Mouse (Mus musculus) spleen, adult 2 months (tissue): ENCODE measurements around the gene Rbpj. TPM values are rescaled to one million over a fixed set of nuclear protein-coding genes. Genes with fewer than 3 reads are reported as not detected.

Experiments
- DNase-seq, 2 experiments: peaks; one replicate each; pipeline versions ENCODE4 v3.0.0 to v3.0.0-alpha.2; 2012 to 2021; ENCODE audit warnings: low spot score in 2 of 2, low read depth in 1 of 2
- H3K27ac ChIP-seq: fragments of 200-500 bp; 2 replicates; pipeline ENCODE4 v1.5.1; 2012; ENCODE audit warnings: low read length, inconsistent platforms; ENCODE audit not compliant: insufficient read depth
- H3K27me3 ChIP-seq: fragments of 200-500 bp; 2 replicates; pipeline ENCODE4 v1.6.1; 2012; ENCODE audit warnings: mild to moderate bottlenecking, moderate library complexity, low read length, inconsistent platforms; ENCODE audit not compliant: control insufficient read depth, insufficient read depth
- H3K36me3 ChIP-seq: fragments of 200-500 bp; 2 replicates; pipeline ENCODE4 v1.6.1; 2012; ENCODE audit warnings: mild to moderate bottlenecking, low read length, inconsistent platforms; ENCODE audit not compliant: control insufficient read depth, insufficient read depth
- H3K4me1 ChIP-seq: fragments of 200-500 bp; 2 replicates; pipeline ENCODE4 v1.6.1; 2011; ENCODE audit warnings: inconsistent platforms; ENCODE audit not compliant: control insufficient read depth, insufficient read depth, insufficient read length
- H3K4me3 ChIP-seq: fragments of 200-500 bp; 2 replicates; pipeline ENCODE4 v1.5.1; 2011; ENCODE audit warnings: mild to moderate bottlenecking, inconsistent platforms; ENCODE audit not compliant: insufficient read depth, insufficient read length; ENCODE audit errors: extremely low read depth
- CTCF ChIP-seq: fragments of 200-500 bp; IDR thresholded peaks from 2 replicates; pipeline ENCODE4 v1.5.1; 2011; ENCODE audit warnings: mild to moderate bottlenecking, inconsistent platforms; ENCODE audit not compliant: insufficient read depth, insufficient read length, insufficient replicate concordance; ENCODE audit errors: extremely low read depth
- POLR2A ChIP-seq: fragments of 200-500 bp; IDR thresholded peaks from 2 replicates; pipeline ENCODE4 v1.6.1; 2011; ENCODE audit warnings: low read depth, low read length, inconsistent platforms
- WGBS: fragments of 180-500 bp; shearing (Covaris S2); methylation state at CpG from one replicate; pipeline ENCODE4 v1.1.7; 2018; 5-methylcytosine and 5-hydroxymethylcytosine counted together
- polyA plus RNA-seq: library from polyadenylated mRNA; depleted of rRNA; stranded (reverse); fragments of >200 nt; gene quantifications from 2 replicates; pipeline ENCODE4 v1.2.3, GENCODE M21; 2012

Gene Rbpj
- polyA plus RNA-seq, 1 experiment: 8.2 TPM

DNA sequence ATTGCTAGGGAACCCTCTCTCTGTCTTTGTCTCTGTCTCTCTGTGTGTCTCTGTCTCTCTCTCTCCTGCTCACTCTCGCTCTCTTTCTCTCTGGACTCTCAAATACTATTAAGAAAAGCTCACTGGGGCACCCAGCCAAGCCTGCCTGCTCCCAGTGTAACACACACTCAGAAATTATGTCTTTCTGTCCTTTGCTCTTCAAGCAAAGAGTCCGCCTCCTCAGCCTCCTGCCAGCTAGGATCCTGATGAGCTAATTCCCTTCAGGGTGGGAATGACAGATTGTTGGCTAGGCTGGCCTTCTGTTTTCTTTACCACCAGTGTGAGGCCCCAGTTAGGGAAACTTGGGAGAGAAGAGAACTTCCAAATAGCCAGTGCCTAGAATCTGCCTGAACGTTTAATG is 57.1 kb downstream of the Rbpj start:
- WGBS: 78% methylated on average over 3 of the region's 3 CpGs
- no peaks in the 10 kb centered on the region for H3K36me3 ChIP-seq
- no peaks in the 10 kb centered on the region for H3K27me3 ChIP-seq
- H3K4me3 ChIP-seq: no peak overlapping the region
- no peak overlapping the region for H3K27ac ChIP-seq
- no peak for TF ChIP-seq CTCF
- TF ChIP-seq POLR2A: no peak
- H3K4me1 ChIP-seq: no peaks in the 10 kb centered on the region
- DNase-seq: no peak

DNA sequence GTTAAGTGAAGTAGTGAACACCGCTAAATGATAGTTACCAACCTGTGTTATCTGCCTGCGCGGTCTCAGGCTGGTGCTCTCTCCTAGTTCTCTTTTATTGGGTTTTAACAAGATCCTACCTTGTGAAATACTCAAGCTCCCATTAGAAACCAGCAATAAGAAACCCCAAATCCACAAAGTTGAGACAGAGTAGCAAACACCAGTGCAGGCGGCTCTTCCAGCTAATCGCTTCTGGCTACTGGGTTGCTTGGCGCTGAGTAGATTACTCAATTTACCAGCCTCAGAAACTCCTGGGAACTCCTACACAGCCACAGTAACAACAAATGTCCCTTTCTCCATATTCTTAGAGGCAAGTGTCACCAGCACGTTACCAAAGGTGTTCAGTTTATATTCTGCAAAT is 58.2 kb downstream of the Rbpj start:
- TF ChIP-seq POLR2A (no peak), CTCF (no peak)
- H3K27me3 ChIP-seq: no peaks in the 10 kb centered on the region
- no peaks in the 10 kb centered on the region for H3K36me3 ChIP-seq
- no peak for DNase-seq
- 95% methylated on average over 7 of the region's 7 CpGs for whole genome bisulfite sequencing
- no peak overlapping the region for H3K4me3 ChIP-seq
- no peak overlapping the region for H3K27ac ChIP-seq
- H3K4me1 ChIP-seq: no peaks in the 10 kb centered on the region

DNA sequence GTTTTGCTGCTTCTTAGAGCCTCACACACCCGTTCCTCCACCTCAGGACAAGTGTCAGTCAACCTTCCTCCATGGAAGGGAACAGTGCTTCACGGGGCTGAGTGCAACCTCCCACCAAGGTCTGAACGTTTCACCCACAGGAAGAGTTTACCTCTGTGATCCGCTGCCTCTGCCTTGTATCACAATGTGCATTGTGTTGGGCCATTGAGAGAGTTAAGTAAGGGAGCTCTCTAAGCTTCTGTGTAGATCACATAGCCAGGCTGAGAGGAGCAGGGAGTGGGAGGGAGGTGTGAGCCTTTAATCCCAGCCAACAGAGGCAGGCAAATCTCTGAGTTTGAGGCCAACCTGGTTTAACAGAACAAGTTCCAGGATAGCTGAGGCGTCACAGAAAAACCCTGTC is 58.9 kb downstream of the Rbpj start:
- Histone ChIP-seq H3K27ac (no peak overlapping the region), H3K4me1 (no peaks in the 10 kb centered on the region), H3K36me3 (no peaks in the 10 kb centered on the region), H3K4me3 (no peak overlapping the region), H3K27me3 (no peaks in the 10 kb centered on the region)
- 75% methylated on average over 5 of the region's 5 CpGs for WGBS
- no peak for DNase-seq
- no peak for TF ChIP-seq POLR2A
- no peak for TF ChIP-seq CTCF

DNA sequence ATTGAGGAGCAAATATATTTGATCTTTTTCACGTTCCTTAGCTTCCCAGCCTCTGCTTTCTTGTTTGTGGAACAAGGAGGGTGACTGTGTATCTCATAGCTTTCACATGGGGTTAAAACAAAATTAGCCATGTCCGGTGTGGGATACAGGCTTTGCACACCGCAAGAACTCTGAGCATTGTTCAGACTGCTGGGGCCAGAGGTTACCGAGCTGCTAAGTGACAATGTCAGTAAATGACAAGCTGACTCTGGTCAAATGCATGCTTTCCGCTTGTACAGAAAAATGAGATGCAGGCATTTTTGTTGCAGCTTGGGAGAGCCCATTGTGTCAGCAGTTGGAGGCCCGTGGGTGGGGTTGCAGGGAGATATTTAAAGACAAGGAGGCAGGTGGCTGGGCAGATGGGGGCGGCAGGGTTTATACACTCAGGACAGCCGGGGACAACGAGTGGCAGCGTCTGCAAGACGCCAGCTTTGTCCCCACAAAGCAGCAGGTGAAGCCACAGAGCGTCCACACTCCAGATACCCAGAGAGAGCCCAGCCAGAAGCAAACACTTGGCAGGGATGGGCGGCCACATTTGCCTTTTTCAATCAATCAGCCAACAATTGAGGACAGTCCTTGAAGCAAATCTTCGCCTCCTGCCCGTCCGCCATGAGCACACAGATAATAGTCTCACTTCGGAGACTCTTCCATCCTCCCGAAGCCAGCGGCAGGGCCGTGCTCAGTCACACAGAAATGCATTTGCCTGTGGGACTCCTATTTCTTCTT is 59.5 kb downstream of the Rbpj start:
- WGBS: 84% methylated on average over 20 of the region's 20 CpGs
- H3K4me1 ChIP-seq: no peaks in the 10 kb centered on the region
- H3K36me3 ChIP-seq: no peaks in the 10 kb centered on the region
- H3K4me3 ChIP-seq: no peak overlapping the region
- H3K27me3 ChIP-seq: no peaks in the 10 kb centered on the region
- no peak overlapping the region for H3K27ac ChIP-seq
- no peak for DNase-seq
- TF ChIP-seq POLR2A (no peak), CTCF (no peak)

DNA sequence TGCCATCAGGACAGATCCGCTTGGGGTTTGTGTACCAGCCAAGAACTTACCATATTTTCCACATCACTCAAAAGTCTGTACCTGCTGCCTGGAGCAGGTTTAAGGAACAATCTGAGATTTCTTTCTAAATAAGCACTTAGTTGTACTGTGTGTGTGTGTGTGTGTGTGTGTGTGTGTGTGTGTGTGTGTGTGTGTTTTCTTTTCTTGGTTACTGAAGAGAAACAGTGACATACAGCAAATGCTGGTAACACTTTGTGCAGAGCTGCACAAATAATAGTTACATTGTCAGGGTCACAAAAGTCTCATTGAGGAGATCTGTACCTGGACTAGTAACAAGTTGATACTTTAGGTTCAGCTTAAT is 60.1 kb downstream of the Rbpj start:
- no peaks in the 10 kb centered on the region for H3K36me3 ChIP-seq
- DNase-seq: no peak
- no peak for TF ChIP-seq POLR2A
- no peak for TF ChIP-seq CTCF
- no peaks in the 10 kb centered on the region for H3K27me3 ChIP-seq
- no peak overlapping the region for H3K27ac ChIP-seq
- 79% methylated on average over 1 of the region's 1 CpGs for WGBS
- no peaks in the 10 kb centered on the region for H3K4me1 ChIP-seq
- H3K4me3 ChIP-seq: no peak overlapping the region

DNA sequence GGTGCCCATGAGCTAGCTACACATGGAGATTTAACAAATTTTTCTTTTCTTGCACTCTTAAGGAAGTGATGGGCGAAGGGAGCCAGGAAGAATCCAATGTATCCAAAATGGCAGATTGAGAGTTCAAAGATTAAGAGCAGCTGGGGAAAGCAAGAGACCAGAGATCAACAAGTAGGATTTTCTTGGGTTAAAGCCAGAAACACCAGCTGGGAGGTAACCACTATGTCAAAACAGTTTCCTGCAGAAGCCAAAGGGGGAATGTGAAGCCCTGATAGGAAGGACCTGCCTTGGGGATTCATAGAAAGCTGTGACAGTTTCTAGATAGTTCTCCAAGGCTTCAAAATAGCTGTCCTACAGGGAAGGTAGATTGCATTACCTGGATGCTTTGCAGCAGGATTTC is 63.9 kb downstream of the Rbpj start:
- DNase-seq: no peak
- H3K27me3 ChIP-seq: no peaks in the 10 kb centered on the region
- no peak overlapping the region for H3K27ac ChIP-seq
- WGBS: 88% methylated on average over 1 of the region's 1 CpGs
- TF ChIP-seq CTCF (no peak), POLR2A (no peak)
- no peaks in the 10 kb centered on the region for H3K4me1 ChIP-seq
- no peaks in the 10 kb centered on the region for H3K36me3 ChIP-seq
- no peak overlapping the region for H3K4me3 ChIP-seq

DNA sequence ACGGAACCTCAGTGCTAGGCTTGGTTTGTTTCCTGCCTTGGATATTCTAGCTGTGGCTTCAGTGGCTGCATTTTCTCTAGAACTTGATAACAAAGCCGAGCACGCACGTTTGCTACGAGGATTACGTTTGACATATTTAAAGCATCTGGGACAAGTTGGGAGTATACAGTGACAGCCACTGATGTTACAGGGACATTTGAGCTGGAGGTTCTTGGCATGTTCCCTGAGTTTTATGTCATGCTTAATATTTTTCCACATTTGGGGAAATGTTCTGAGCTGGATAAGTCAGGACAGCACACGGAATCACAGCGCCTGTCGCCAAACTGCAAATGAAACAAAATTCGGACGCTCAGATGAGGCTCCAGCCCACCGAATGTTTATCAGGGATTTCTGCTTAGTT is 69.1 kb downstream of the Rbpj start:
- Histone ChIP-seq H3K27me3 (no peaks in the 10 kb centered on the region), H3K4me1 (no peaks in the 10 kb centered on the region), H3K36me3 (no peaks in the 10 kb centered on the region), H3K4me3 (no peak overlapping the region), H3K27ac (no peak overlapping the region)
- TF ChIP-seq POLR2A (no peak), CTCF (no peak)
- DNase-seq: no peak
- 88% methylated on average over 12 of the region's 12 CpGs for WGBS
